In the genomic region with DNA sequence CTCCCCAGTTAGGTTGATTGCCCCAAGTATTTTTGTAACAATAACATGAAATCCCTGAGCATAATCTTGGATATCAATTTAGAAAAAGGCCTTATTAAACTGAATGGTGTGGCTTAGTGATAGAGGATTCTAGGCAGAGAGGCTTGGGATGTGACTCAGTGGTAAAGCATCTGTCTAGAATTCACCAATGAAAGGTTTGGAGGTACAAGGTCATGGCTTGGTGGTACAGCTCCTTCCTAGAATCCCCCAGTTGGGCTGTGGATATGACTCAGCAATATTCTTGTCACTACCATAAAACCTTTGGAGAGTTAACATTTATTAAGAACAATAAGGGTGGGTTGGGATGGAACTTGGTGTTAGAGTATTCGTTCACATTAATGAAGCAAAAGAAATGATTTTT, we compare ENCODE assay signal across 21 mouse cellular contexts. TPM values are rescaled to one million over a fixed set of nuclear protein-coding genes. Genes with fewer than 3 reads are reported as not detected.
"Had no signal": no experiment of that assay in that cellular context is flagged by ENCODE, and none has a peak within 500 bp of the region (broad histone marks: within the 10 kb centered on the region; RNA-seq: fewer than 3 reads in every experiment).

No protein-coding gene starts in this region.

- H3K27me3 ChIP-seq: kidney, embryonic 15.5 days; limb, embryonic 15.5 days; lung, embryonic 15.5 days; midbrain, embryonic 12.5 days; neural tube, embryonic 13.5 days had no signal

- DNase-seq: kidney, postnatal 14 days; retina, postnatal 1 day; right cerebral cortex, postnatal 4 days; spleen, adult 18-20 months; thymus, adult 18-20 months; thymus, postnatal 14 days had no signal

- H3K9me3 ChIP-seq: kidney, embryonic 15.5 days; limb, embryonic 15.5 days; lung, embryonic 15.5 days; midbrain, embryonic 12.5 days; neural tube, embryonic 13.5 days had no signal

- H3K27ac ChIP-seq: left cerebral cortex, adult 2 months; limb, embryonic 15.5 days; lung, embryonic 15.5 days; midbrain, embryonic 12.5 days; neural tube, embryonic 13.5 days had no signal

- H3K4me2 ChIP-seq: kidney, embryonic 15.5 days; limb, embryonic 15.5 days; lung, embryonic 15.5 days; midbrain, embryonic 12.5 days; neural tube, embryonic 13.5 days had no signal

- H3K36me3 ChIP-seq: kidney, embryonic 15.5 days; limb, embryonic 15.5 days; lung, embryonic 15.5 days; midbrain, embryonic 12.5 days; neural tube, embryonic 13.5 days had no signal

- H3K4me3 ChIP-seq: kidney, embryonic 15.5 days; left cerebral cortex, adult 2 months; limb, embryonic 15.5 days; lung, embryonic 15.5 days; midbrain, embryonic 12.5 days; neural tube, embryonic 13.5 days had no signal

- ATAC-seq: midbrain, embryonic 16.5 days had no signal

- H3K9ac ChIP-seq: kidney, embryonic 15.5 days; limb, embryonic 15.5 days; lung, embryonic 15.5 days; midbrain, embryonic 12.5 days; neural tube, embryonic 13.5 days had no signal

RNA-seq across cellular contexts. Expression of gene Tex45, which starts 57.8 kb away (rescaled TPM):
- total RNA-seq: megakaryocyte-erythroid progenitor cell, adult 5-6 weeks had no signal
- polyA plus RNA-seq: kidney, embryonic 15.5 days; large intestine, adult 2 months; limb, embryonic 11.5 days; limb, embryonic 15.5 days; liver, embryonic 16.5 days; lung, embryonic 15.5 days; stomach, embryonic 14.5 days had no signal

RNA-seq across cellular contexts. Expression of gene A430078G23Rik, which starts 59.6 kb away (rescaled TPM):
- total RNA-seq: layer of hippocampus, adult 8-10 months; layer of hippocampus, postnatal 25 days; left cerebral cortex, postnatal 14 days had no signal
- polyA plus RNA-seq: limb, embryonic 11.5 days; midbrain, embryonic 12.5 days; midbrain, embryonic 16.5 days; neural tube, embryonic 13.5 days had no signal
